Mouse (Mus musculus): ENCODE data around the gene Anks1b. TPM values are rescaled to one million over a fixed set of nuclear protein-coding genes. Genes with fewer than 3 reads are reported as not detected.

Gene Anks1b
- polyA plus RNA-seq, 1 experiment from 2014 or later, result 0.84 TPM

DNA sequence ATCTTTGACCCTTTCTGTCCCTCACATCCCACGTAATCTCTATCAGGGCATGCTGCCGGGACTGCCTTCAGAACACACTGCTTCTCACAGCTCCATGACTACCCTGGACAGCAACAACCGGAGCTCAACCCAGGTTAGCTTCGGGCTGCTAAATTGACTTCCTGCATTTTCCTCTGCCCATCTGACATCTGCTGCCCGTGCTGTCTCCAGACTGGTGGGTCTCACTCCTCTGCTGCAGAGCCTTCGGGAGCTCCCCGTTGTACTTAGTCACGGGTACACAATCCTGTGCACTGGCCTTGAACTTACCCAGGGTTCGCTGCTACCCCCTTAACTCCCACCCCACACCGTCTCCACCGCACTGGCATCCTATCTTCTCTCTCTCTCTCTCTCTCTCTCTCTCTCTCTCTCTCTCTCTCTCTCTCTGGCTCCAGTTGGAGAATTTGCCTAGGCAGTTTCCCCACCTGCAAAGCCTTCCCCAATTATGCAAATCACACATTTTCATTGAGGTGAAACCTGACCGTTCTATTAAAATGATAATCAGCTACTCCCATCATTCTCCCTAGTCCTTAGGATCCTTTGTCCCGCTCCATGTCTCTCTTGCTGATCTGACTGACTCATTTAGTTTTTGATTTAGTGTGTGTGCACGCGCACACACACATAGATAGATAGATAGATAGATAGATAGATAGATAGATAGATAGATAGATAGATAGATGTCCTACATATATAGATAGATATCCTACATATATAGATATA, 898.3 kb downstream of the Anks1b start:
- no peak for ATAC-seq (replicated peaks; ENCODE audit: insufficient number of reproducible peaks, low FRiP score, low TSS enrichment)
- H3K9ac ChIP-seq (ENCODE audit: low read depth, low read length), result no peak overlapping the region
- no peaks in the 10 kb centered on the region for H3K4me1 ChIP-seq (ENCODE audit: control insufficient read depth, insufficient read depth, low read length)
- no peak overlapping the region for H3K4me2 ChIP-seq
- H3K9me3 ChIP-seq (replicated peaks; ENCODE audit: control insufficient read depth, low read length), result no peaks in the 10 kb centered on the region
- H3K4me3 ChIP-seq (ENCODE audit: low read depth, low read length), result no peak overlapping the region
- no peaks in the 10 kb centered on the region for H3K36me3 ChIP-seq (ENCODE audit: control insufficient read depth, insufficient read depth, low read length)
- H3K27me3 ChIP-seq (ENCODE audit: control insufficient read depth, insufficient read depth, low read length), result peaks cover 3% of the 10 kb centered on the region; the same call in 1 of the 2 replicates
- no peak overlapping the region for H3K27ac ChIP-seq (ENCODE audit: low read depth, low read length)
- WGBS (ENCODE audit: insufficient replicate concordance), result 8% methylated on average over 15 of the region's 15 CpGs

DNA sequence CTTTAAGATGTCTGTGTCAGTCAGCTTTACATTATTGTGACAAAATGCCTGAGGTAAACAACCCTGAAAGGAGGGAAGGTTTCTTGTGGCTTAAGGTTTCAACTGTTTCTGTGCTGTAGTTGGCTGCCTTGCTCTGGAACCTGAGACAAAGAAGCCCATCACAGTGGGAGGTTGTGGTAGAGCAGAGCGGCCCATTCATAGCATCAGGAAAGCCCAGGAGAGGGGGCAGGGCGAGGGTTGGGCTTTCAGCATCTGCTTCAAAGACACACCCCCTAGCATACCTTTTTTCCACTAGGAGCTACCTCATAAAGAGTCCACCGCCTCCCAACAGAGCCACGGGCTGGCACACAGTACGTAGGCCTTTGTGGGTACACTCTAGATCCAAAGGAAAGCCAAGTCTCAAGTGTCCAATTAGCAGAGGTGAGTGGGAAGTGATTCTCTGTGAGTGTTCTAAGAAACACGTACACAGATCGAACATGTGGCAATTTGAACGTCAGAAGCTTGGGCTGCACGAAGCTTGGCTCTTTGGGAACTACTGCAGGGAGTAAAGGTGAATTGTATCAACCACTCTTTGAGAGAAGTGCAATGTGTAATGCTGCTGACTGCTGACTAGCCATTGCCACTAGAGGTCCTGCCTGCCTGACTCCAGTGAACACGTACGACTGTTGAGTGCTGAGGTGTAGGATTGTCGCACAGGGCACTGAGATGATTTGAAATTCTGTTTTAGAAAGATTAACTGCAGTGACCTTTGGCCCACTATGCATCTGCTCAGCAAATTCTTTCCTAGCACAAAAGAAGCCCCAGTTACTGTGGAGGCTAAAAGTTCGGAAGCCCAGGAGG, 906.5 kb downstream of the Anks1b start:
- no peak for ATAC-seq (replicated peaks; ENCODE audit: insufficient number of reproducible peaks, low FRiP score, low TSS enrichment)
- 58% methylated on average over 13 of the region's 13 CpGs for WGBS (ENCODE audit: insufficient replicate concordance)
- Histone ChIP-seq H3K4me3 (ENCODE audit: low read depth, low read length) (no peak overlapping the region), H3K9me3 (replicated peaks; ENCODE audit: control insufficient read depth, low read length) (no peaks in the 10 kb centered on the region), H3K4me1 (ENCODE audit: control insufficient read depth, insufficient read depth, low read length) (no peaks in the 10 kb centered on the region), H3K9ac (ENCODE audit: low read depth, low read length) (no peak overlapping the region), H3K27ac (ENCODE audit: low read depth, low read length) (no peak overlapping the region), H3K4me2 (no peak overlapping the region), H3K27me3 (ENCODE audit: control insufficient read depth, insufficient read depth, low read length) (no peaks in the 10 kb centered on the region), H3K36me3 (ENCODE audit: control insufficient read depth, insufficient read depth, low read length) (no peaks in the 10 kb centered on the region)

DNA sequence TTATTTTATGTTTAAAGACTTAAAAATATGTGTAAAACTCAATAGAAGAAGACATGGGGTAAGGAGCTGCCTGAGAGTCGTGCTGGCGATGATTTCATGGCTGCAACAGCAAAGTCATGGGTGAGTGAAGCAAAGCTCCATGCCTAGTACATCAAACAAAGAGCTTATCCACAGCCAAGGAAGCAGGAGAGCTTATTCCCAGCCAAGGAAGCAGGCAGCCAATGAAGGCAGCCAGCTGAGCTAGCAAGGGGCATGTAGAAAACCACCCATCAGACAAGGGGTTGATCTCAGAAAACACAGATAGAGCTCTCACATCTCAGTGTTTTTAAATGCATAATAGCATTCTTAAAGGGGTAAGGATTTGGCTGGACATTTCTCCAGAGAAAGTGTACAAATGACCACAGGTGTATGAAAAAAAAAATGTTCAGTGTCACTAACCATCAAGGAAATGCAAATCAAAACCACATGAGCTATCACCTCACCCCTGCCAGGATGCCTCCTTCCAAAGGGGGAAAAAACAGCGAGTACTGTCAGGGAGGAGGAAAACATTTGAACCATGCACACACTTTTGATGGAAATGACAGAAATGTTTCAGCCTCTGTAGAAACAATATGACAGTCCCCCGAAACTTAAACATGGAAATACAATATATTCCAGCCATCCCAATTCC, 911.8 kb downstream of the Anks1b start:
- Histone ChIP-seq H3K4me3 (ENCODE audit: low read depth, low read length) (no peak overlapping the region), H3K4me2 (no peak overlapping the region), H3K9ac (ENCODE audit: low read depth, low read length) (no peak overlapping the region), H3K9me3 (replicated peaks; ENCODE audit: control insufficient read depth, low read length) (no peaks in the 10 kb centered on the region), H3K27ac (ENCODE audit: low read depth, low read length) (no peak overlapping the region), H3K36me3 (ENCODE audit: control insufficient read depth, insufficient read depth, low read length) (no peaks in the 10 kb centered on the region), H3K4me1 (ENCODE audit: control insufficient read depth, insufficient read depth, low read length) (no peaks in the 10 kb centered on the region), H3K27me3 (ENCODE audit: control insufficient read depth, insufficient read depth, low read length) (no peaks in the 10 kb centered on the region)
- no peak for ATAC-seq (replicated peaks; ENCODE audit: insufficient number of reproducible peaks, low FRiP score, low TSS enrichment)
- WGBS (ENCODE audit: insufficient replicate concordance), result 68% methylated on average over 4 of the region's 4 CpGs

DNA sequence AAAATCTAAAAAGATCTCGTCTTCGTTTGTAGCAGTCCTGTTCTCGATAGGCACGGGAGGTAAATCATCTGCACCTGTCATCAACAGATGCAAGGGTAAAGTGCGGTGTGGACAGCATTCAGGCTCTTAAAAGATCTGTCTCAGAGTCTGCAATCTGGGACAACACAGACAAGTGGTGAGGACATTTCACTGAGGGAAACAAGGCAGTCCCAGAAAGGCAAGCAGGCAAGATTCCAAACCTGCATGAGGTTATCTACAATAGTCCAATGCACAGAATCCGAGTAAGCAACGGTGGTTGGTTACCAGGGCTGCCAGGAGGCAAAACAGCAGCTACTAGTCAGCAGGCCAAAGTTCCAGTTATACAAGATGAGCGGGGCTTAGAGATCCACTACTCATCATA, 912.4 kb downstream of the Anks1b start:
- ATAC-seq (replicated peaks; ENCODE audit: insufficient number of reproducible peaks, low FRiP score, low TSS enrichment), result no peak
- H3K4me3 ChIP-seq (ENCODE audit: low read depth, low read length), result no peak overlapping the region
- WGBS (ENCODE audit: insufficient replicate concordance), result 71% methylated on average over 8 of the region's 8 CpGs
- no peaks in the 10 kb centered on the region for H3K27me3 ChIP-seq (ENCODE audit: control insufficient read depth, insufficient read depth, low read length)
- H3K27ac ChIP-seq (ENCODE audit: low read depth, low read length), result no peak overlapping the region
- no peak overlapping the region for H3K4me2 ChIP-seq
- no peaks in the 10 kb centered on the region for H3K4me1 ChIP-seq (ENCODE audit: control insufficient read depth, insufficient read depth, low read length)
- no peaks in the 10 kb centered on the region for H3K36me3 ChIP-seq (ENCODE audit: control insufficient read depth, insufficient read depth, low read length)
- no peak overlapping the region for H3K9ac ChIP-seq (ENCODE audit: low read depth, low read length)
- no peaks in the 10 kb centered on the region for H3K9me3 ChIP-seq (replicated peaks; ENCODE audit: control insufficient read depth, low read length)

DNA sequence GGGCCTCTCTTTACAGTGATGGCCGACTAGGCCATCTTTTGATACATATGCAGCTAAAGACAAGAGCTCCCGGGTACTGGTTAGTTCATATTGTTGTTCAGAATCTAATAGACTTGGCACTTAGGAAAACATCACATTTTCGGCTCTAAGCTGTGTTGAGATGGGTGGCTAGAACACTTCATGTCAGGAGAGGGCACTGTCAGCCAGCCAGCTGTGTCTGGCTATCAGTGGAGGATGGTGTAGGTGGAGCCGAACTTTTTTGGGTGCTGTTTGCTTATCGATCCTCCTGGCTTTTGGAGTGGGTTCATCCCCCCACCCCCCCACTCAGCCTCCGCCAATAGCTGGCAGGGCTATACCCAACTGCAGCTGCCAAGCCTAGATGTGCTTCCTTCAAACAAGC, 929.8 kb downstream of the Anks1b start:
- H3K27me3 ChIP-seq (ENCODE audit: control insufficient read depth, insufficient read depth, low read length), result no peaks in the 10 kb centered on the region
- 52% methylated on average over 6 of the region's 6 CpGs for WGBS (ENCODE audit: insufficient replicate concordance)
- no peak for ATAC-seq (replicated peaks; ENCODE audit: insufficient number of reproducible peaks, low FRiP score, low TSS enrichment)

DNA sequence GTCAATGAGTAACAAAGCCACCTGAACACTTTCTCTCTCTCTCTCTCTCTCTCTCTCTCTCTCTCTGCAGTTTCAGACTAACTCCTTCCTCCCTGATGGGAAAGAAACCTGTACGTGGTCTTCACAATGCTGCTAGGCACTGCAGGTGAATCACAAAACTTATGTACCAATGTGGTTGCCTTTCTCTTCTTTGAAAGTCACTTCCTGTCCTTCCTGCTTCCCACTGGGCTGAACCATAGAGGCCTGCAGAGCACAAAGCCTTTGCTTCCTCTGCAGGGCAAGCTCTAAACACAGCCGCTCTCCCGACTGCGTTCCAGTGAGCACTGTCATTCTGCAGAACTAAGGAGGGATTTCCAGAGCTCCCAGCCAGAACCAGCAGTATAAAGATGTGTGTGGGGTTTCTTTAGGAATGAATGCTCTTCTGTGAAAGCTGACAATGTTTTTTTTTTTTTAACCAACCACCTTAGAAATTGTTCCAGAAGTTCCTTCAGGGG, 931.3 kb downstream of the Anks1b start:
- 17% methylated on average over 4 of the region's 4 CpGs for WGBS (ENCODE audit: insufficient replicate concordance)
- no peak for ATAC-seq (replicated peaks; ENCODE audit: insufficient number of reproducible peaks, low FRiP score, low TSS enrichment)

More for the DNA sequence above, 929.8 kb downstream of the Anks1b start:
- Histone ChIP-seq H3K9ac (ENCODE audit: low read depth, low read length) (no peak overlapping the region), H3K9me3 (replicated peaks; ENCODE audit: control insufficient read depth, low read length) (no peaks in the 10 kb centered on the region), H3K27ac (ENCODE audit: low read depth, low read length) (no peak overlapping the region), H3K4me3 (ENCODE audit: low read depth, low read length) (no peak overlapping the region), H3K4me1 (ENCODE audit: control insufficient read depth, insufficient read depth, low read length) (no peaks in the 10 kb centered on the region), H3K4me2 (no peak overlapping the region), H3K36me3 (ENCODE audit: control insufficient read depth, insufficient read depth, low read length) (no peaks in the 10 kb centered on the region)

DNA sequence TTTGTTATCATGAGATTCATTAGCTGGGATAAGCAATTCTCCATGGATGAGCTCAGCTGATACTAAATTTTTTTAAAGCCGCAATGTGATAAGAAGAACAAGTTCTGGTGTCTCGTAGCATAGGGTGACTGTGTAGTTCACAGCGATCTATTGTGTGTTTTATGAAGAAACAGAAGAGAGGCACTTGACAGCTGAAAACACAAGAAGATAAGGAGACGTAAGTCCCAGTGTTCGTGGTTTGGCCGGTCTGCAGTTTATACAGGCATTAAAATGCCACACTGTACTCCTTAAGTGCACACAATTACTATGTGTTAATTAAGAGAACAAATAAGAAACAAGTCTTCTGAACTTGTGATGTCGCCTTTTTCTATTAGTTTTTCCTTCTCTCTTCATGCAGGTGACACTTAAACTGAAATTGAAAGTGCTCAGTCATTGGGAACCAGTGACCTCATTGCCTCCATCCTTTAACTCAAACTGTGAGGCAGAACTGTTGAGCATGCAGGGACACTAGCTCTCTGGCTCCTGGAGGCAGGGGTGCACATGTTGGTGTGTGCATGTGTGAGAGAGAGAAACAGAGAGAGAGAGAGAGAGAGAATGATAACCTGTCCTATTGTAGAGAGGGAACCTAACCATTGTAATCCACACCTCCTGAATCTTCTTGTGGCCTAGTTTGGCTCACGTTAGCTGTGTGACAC, 935.5 kb downstream of the Anks1b start:
- no peak for ATAC-seq (replicated peaks; ENCODE audit: insufficient number of reproducible peaks, low FRiP score, low TSS enrichment)
- Histone ChIP-seq H3K9ac (ENCODE audit: low read depth, low read length) (no peak overlapping the region), H3K4me2 (no peak overlapping the region), H3K4me1 (ENCODE audit: control insufficient read depth, insufficient read depth, low read length) (no peaks in the 10 kb centered on the region), H3K27me3 (ENCODE audit: control insufficient read depth, insufficient read depth, low read length) (no peaks in the 10 kb centered on the region), H3K9me3 (replicated peaks; ENCODE audit: control insufficient read depth, low read length) (no peaks in the 10 kb centered on the region), H3K4me3 (ENCODE audit: low read depth, low read length) (no peak overlapping the region), H3K27ac (ENCODE audit: low read depth, low read length) (no peak overlapping the region), H3K36me3 (ENCODE audit: control insufficient read depth, insufficient read depth, low read length) (no peaks in the 10 kb centered on the region)
- 68% methylated on average over 8 of the region's 8 CpGs for WGBS (ENCODE audit: insufficient replicate concordance)

More for the DNA sequence above, 931.3 kb downstream of the Anks1b start:
- H3K9me3 ChIP-seq (replicated peaks; ENCODE audit: control insufficient read depth, low read length), result no peaks in the 10 kb centered on the region
- H3K36me3 ChIP-seq (ENCODE audit: control insufficient read depth, insufficient read depth, low read length), result no peaks in the 10 kb centered on the region
- no peak overlapping the region for H3K9ac ChIP-seq (ENCODE audit: low read depth, low read length)
- H3K4me3 ChIP-seq (ENCODE audit: low read depth, low read length), result no peak overlapping the region
- no peaks in the 10 kb centered on the region for H3K4me1 ChIP-seq (ENCODE audit: control insufficient read depth, insufficient read depth, low read length)
- no peaks in the 10 kb centered on the region for H3K27me3 ChIP-seq (ENCODE audit: control insufficient read depth, insufficient read depth, low read length)
- no peak overlapping the region for H3K4me2 ChIP-seq
- no peak overlapping the region for H3K27ac ChIP-seq (ENCODE audit: low read depth, low read length)
